Mouse (Mus musculus) mammary gland, adult 2 months (tissue): ENCODE measurements around the gene H2-DMb1. TPM values are rescaled to one million over a fixed set of nuclear protein-coding genes. Genes with fewer than 3 reads are reported as not detected.

ENCODE experiments used
- polyA plus RNA-seq: library from polyadenylated mRNA; depleted of rRNA; stranded (reverse); fragments of >200 nt; gene quantifications from 2 replicates; pipeline ENCODE4 v1.2.3, GENCODE M21; 2012; ENCODE audit warnings: low replicate concordance; rRNA removed

H2-DMb1 gene
- polyA plus RNA-seq, result 243 and 276 TPM in 2 replicates

GRCm38 (mm10) chr17:34152923-34153322, at the start of gene H2-DMb1:
TSS of gene H2-DMb1 (plus strand) at chr17:34153072.

GRCm38 (mm10) chr17:34119249-34120179, 33.4 kb upstream of the H2-DMb1 start, which contains the start of gene H2-DMa:
TSS of gene H2-DMa (plus strand) at chr17:34119541.

GRCm38 (mm10) chr17:34122188-34122984, 30.5 kb upstream of the H2-DMb1 start, which contains the start of gene Brd2:
TSS of gene Brd2 (minus strand) at chr17:34122634.

GRCm38 (mm10) chr17:34143033-34143432, 9.8 kb upstream of the H2-DMb1 start, which contains the start of gene H2-DMb2:
TSS of gene H2-DMb2 (plus strand) at chr17:34143307.

GRCm38 (mm10) chr17:34187261-34187916, 34.5 kb downstream of the H2-DMb1 start, which contains the start of the genes Tap1 and Psmb9:
TSS of gene Tap1 (plus strand) at chr17:34187553.
TSS of gene Psmb9 (minus strand) at chr17:34187764.

GRCm38 (mm10) chr17:34196941-34197894, 44.3 kb downstream of the H2-DMb1 start, which contains the start of gene Psmb8:
TSS of gene Psmb8 (plus strand) at chr17:34197721.

GRCm38 (mm10) chr17:34203444-34203843, 50.6 kb downstream of the H2-DMb1 start, which contains the start of gene Tap2:
TSS of gene Tap2 (plus strand) at chr17:34203527.

Other genes starting within 250 kb of the H2-DMb1 start
- 0.93 and 1.6 TPM in 2 replicates for gene Platr17, start 247.9 kb upstream of the H2-DMb1 start, polyA plus RNA-seq
- 64.8 and 67.0 TPM in 2 replicates for gene Daxx, start 243.7 kb upstream of the H2-DMb1 start, polyA plus RNA-seq
- gene Tapbp, start 237.2 kb upstream of the H2-DMb1 start, polyA plus RNA-seq, result 238 and 378 TPM in 2 replicates
- gene Zbtb22, start 237.2 kb upstream of the H2-DMb1 start, polyA plus RNA-seq, result 72.4 and 116 TPM in 2 replicates
- 255 and 438 TPM in 2 replicates for gene Rgl2, start 223.5 kb upstream of the H2-DMb1 start, polyA plus RNA-seq
- 12.4 and 16.1 TPM in 2 replicates for gene Pfdn6, start 212.7 kb upstream of the H2-DMb1 start, polyA plus RNA-seq
- gene Wdr46, start 212.4 kb upstream of the H2-DMb1 start, polyA plus RNA-seq, result 18.2 and 23.7 TPM in 2 replicates
- 9.8 and 25.7 TPM in 2 replicates for gene B3galt4, start 201.6 kb upstream of the H2-DMb1 start, polyA plus RNA-seq
- gene Vps52, start 197.3 kb upstream of the H2-DMb1 start, polyA plus RNA-seq, result 68.7 and 74.9 TPM in 2 replicates
- 283 and 376 TPM in 2 replicates for gene Rps18, start 197.1 kb upstream of the H2-DMb1 start, polyA plus RNA-seq
- 6,978 and 9,315 TPM in 2 replicates for gene H2-K1, start 152.7 kb upstream of the H2-DMb1 start, polyA plus RNA-seq
- gene Ring1, start 128.4 kb upstream of the H2-DMb1 start, polyA plus RNA-seq, result 29.1 and 42.5 TPM in 2 replicates
- gene H2-Ke6, start 125.0 kb upstream of the H2-DMb1 start, polyA plus RNA-seq, result 89.2 and 219 TPM in 2 replicates
- 148 and 187 TPM in 2 replicates for gene Slc39a7, start 121.4 kb upstream of the H2-DMb1 start, polyA plus RNA-seq
- gene Rxrb, start 121.3 kb upstream of the H2-DMb1 start, polyA plus RNA-seq, result 62.9 and 110 TPM in 2 replicates
- gene Col11a2, start 113.6 kb upstream of the H2-DMb1 start, polyA plus RNA-seq, result 1.8 and 4.3 TPM in 2 replicates
- 59.6 and 112 TPM in 2 replicates for gene H2-Oa, start 60.7 kb upstream of the H2-DMb1 start, polyA plus RNA-seq
- 180 and 191 TPM in 2 replicates for gene H2-DMa, start 33.5 kb upstream of the H2-DMb1 start, polyA plus RNA-seq
- 112 and 199 TPM in 2 replicates for gene Brd2, start 30.4 kb upstream of the H2-DMb1 start, polyA plus RNA-seq
- 125 and 219 TPM in 2 replicates for gene H2-DMb2, start 9.8 kb upstream of the H2-DMb1 start, polyA plus RNA-seq
- gene Tap1, start 34.5 kb downstream of the H2-DMb1 start, polyA plus RNA-seq, result 81.6 and 135 TPM in 2 replicates
- gene Psmb9, start 34.7 kb downstream of the H2-DMb1 start, polyA plus RNA-seq, result 108 and 188 TPM in 2 replicates
- 204 and 242 TPM in 2 replicates for gene Psmb8, start 44.6 kb downstream of the H2-DMb1 start, polyA plus RNA-seq
- gene Tap2, start 50.5 kb downstream of the H2-DMb1 start, polyA plus RNA-seq, result 74.2 and 121 TPM in 2 replicates
- 117 and 123 TPM in 2 replicates for gene H2-Ob, start 85.8 kb downstream of the H2-DMb1 start, polyA plus RNA-seq
- 2,992 and 3,635 TPM in 2 replicates for gene H2-Ab1, start 104.6 kb downstream of the H2-DMb1 start, polyA plus RNA-seq
- 1,227 and 1,651 TPM in 2 replicates for gene H2-Aa, start 134.8 kb downstream of the H2-DMb1 start, polyA plus RNA-seq
- gene H2-Eb1, start 152.8 kb downstream of the H2-DMb1 start, polyA plus RNA-seq, result 606 and 611 TPM in 2 replicates
- gene H2-Eb2, start 172.6 kb downstream of the H2-DMb1 start, polyA plus RNA-seq, result 4.9 and 5.3 TPM in 2 replicates
- gene Btnl2, start 201.8 kb downstream of the H2-DMb1 start, polyA plus RNA-seq, result 1.8 and 3.7 TPM in 2 replicates
- gene Btnl1, start 224.1 kb downstream of the H2-DMb1 start, polyA plus RNA-seq, result 0.20 TPM in 2 replicates
- gene BC051142, start 245.7 kb downstream of the H2-DMb1 start, polyA plus RNA-seq, result 0.99 and 1.6 TPM in 2 replicates